Mouse (Mus musculus) urinary bladder, adult 18-20 months (tissue): ENCODE data around the gene Pum1.
A peak's percentile ranks its signal among the peaks of the same experiment; 100 is the strongest.

Source experiments
- DNase-seq, 2 experiments: peaks; one replicate each; pipeline ENCODE4 v3.0.0; 2022; ENCODE audit warnings: low spot score in 2 of 2, mixed read lengths in 2 of 2

Gene Pum1

GRCm38 (mm10) chr4:130722607-130723006 is 59.5 kb downstream of the Pum1 start:
- DNase-seq, result no peak

- DNase-seq, result no peak
Observed at GRCm38 (mm10) chr4:130726118-130726517, 63.0 kb downstream of the Pum1 start.

GRCm38 (mm10) chr4:130735957-130736356 is 72.8 kb downstream of the Pum1 start:
- no peak for DNase-seq

- DNase-seq, result peak in 1 of 2 experiments; percentile 22
Observed at GRCm38 (mm10) chr4:130738527-130738926, 75.4 kb downstream of the Pum1 start.

GRCm38 (mm10) chr4:130744058-130744457 is 80.9 kb downstream of the Pum1 start:
- DNase-seq, result no peak

- no peak for DNase-seq
Observed at GRCm38 (mm10) chr4:130745561-130746306, 82.6 kb downstream of the Pum1 start.

- no peak for DNase-seq
Observed at GRCm38 (mm10) chr4:130749566-130749965, 86.4 kb downstream of the Pum1 start.

- no peak for DNase-seq
Observed at GRCm38 (mm10) chr4:130751966-130752365, 88.8 kb downstream of the Pum1 start.

- DNase-seq, result no peak
Observed at GRCm38 (mm10) chr4:130752591-130752990, 89.5 kb downstream of the Pum1 start.

- no peak for DNase-seq
Observed at GRCm38 (mm10) chr4:130753755-130754154, 90.6 kb downstream of the Pum1 start.

GRCm38 (mm10) chr4:130754776-130755175 is 91.7 kb downstream of the Pum1 start:
- DNase-seq, result no peak

GRCm38 (mm10) chr4:130759875-130760274 is 96.8 kb downstream of the Pum1 start:
- no peak for DNase-seq

- no peak for DNase-seq
Observed at GRCm38 (mm10) chr4:130761809-130762208, 98.7 kb downstream of the Pum1 start.

- DNase-seq, result no peak
Observed at GRCm38 (mm10) chr4:130765399-130766160, 102.5 kb downstream of the Pum1 start.

GRCm38 (mm10) chr4:130766387-130766786 is 103.3 kb downstream of the Pum1 start:
- DNase-seq, result no peak

- DNase-seq, result no peak
Observed at GRCm38 (mm10) chr4:130766926-130767325, 103.8 kb downstream of the Pum1 start.

- no peak for DNase-seq
Observed at GRCm38 (mm10) chr4:130773899-130774298, 110.8 kb downstream of the Pum1 start.

GRCm38 (mm10) chr4:130774822-130775221 is 111.7 kb downstream of the Pum1 start:
- DNase-seq, result no peak

- no peak for DNase-seq
Observed at GRCm38 (mm10) chr4:130777647-130778046, 114.5 kb downstream of the Pum1 start.

GRCm38 (mm10) chr4:130779037-130779436 is 115.9 kb downstream of the Pum1 start:
- no peak for DNase-seq

- DNase-seq, result no peak
Observed at GRCm38 (mm10) chr4:130782492-130782891, 119.4 kb downstream of the Pum1 start.

- DNase-seq, result no peak
Observed at GRCm38 (mm10) chr4:130784755-130785154, 121.6 kb downstream of the Pum1 start.

GRCm38 (mm10) chr4:130787530-130787929 is 124.4 kb downstream of the Pum1 start:
- DNase-seq, result no peak
